Mouse (Mus musculus) stomach, postnatal 0 days (tissue): Measurements from ENCODE around the gene Galnt14. TPM values are rescaled to one million over a fixed set of nuclear protein-coding genes. Genes with fewer than 3 reads are reported as not detected.

ENCODE experiments used
- ATAC-seq: fragments of 200-750 bp; cut with Nextera tagmentation; 2 replicates; pipeline ENCODE4 v1.8.0; 2017; ENCODE audit not compliant: low FRiP score, low TSS enrichment
- DNase-seq: peaks from one replicate; pipeline ENCODE4 v3.0.0-alpha.2; 2016; ENCODE audit warnings: low spot score
- H3K27ac ChIP-seq: fragments of 300-500 bp; sonication (generic); replicated peaks from 2 replicates; pipeline ENCODE4 v1.5.1; 2014; ENCODE audit warnings: mild to moderate bottlenecking, control low read depth
- H3K27me3 ChIP-seq: fragments of 300-500 bp; sonication (generic); 2 replicates; pipeline ENCODE4 v1.6.1; 2014; ENCODE audit warnings: low read length; ENCODE audit not compliant: control insufficient read depth, insufficient read depth
- H3K36me3 ChIP-seq: fragments of 300-500 bp; sonication (generic); 2 replicates; pipeline ENCODE4 v1.6.1; 2014; ENCODE audit warnings: low read length, mixed read lengths; ENCODE audit not compliant: control insufficient read depth, insufficient read depth
- H3K4me1 ChIP-seq: fragments of 300-500 bp; sonication (generic); replicated peaks from 2 replicates; pipeline ENCODE4 v1.6.1; 2014; ENCODE audit warnings: antibody characterized with exemption; ENCODE audit not compliant: control insufficient read depth, insufficient read depth
- H3K4me2 ChIP-seq: fragments of 300-500 bp; sonication (generic); replicated peaks from 2 replicates; pipeline ENCODE4 v1.6.1; 2014; ENCODE audit warnings: low read depth, mild to moderate bottlenecking, control low read depth, moderate library complexity
- H3K4me3 ChIP-seq: fragments of 300-500 bp; sonication (generic); 2 replicates; pipeline ENCODE4 v1.5.1; 2014; ENCODE audit warnings: low read depth, low read length, control low read depth
- H3K9ac ChIP-seq: fragments of 300-500 bp; sonication (generic); 2 replicates; pipeline ENCODE4 v1.6.1; 2014; ENCODE audit warnings: mild to moderate bottlenecking, low read length, control low read depth, mixed read lengths
- H3K9me3 ChIP-seq: fragments of 300-500 bp; sonication (generic); 2 replicates; pipeline ENCODE4 v1.6.1; 2016; ENCODE audit warnings: low read length; ENCODE audit not compliant: control insufficient read depth
- CTCF ChIP-seq: IDR thresholded peaks from 2 replicates; pipeline ENCODE4 v1.5.1; 2016; ENCODE audit warnings: antibody characterized with exemption, low read depth, mild to moderate bottlenecking, moderate library complexity
- EP300 ChIP-seq: optimal IDR thresholded peaks from 2 replicates; pipeline ENCODE3; 2016; ENCODE audit warnings: antibody characterized with exemption
- WGBS: fragments of 180-500 bp; shearing (Covaris S2); extraction: QIAGEN DNeasy Blood & Tissue Kit; methylation state at CpG from one replicate; pipeline ENCODE4 v1.1.7; 2014; 5-methylcytosine and 5-hydroxymethylcytosine counted together
- polyA plus RNA-seq: library from polyadenylated mRNA; unstranded; fragments of >200 nt; fragmentation: Nextera tagmentation; extraction: Ambion mirVana; gene quantifications from 2 replicates; pipeline ENCODE4 v1.2.1, GENCODE M21; 2015

Galnt14 gene
- polyA plus RNA-seq, 1 experiment from 2014 or later: 0.07 TPM

GRCm38 (mm10) chr17:73684746-73685145, 25.5 kb downstream of the Galnt14 start:
- H3K4me3 ChIP-seq: no peak overlapping the region
- H3K4me2 ChIP-seq: no peak overlapping the region
- no peak overlapping the region for H3K9ac ChIP-seq
- no peaks in the 10 kb centered on the region for H3K36me3 ChIP-seq
- H3K9me3 ChIP-seq: no peaks in the 10 kb centered on the region
- H3K27me3 ChIP-seq: no peaks in the 10 kb centered on the region
- no peak overlapping the region for H3K27ac ChIP-seq
- no peaks in the 10 kb centered on the region for H3K4me1 ChIP-seq
- ATAC-seq: no peak
- DNase-seq: no peak
- TF ChIP-seq CTCF (no peak), EP300 (no peak)
- 66% methylated on average over 5 of the region's 5 CpGs for WGBS

DNA sequence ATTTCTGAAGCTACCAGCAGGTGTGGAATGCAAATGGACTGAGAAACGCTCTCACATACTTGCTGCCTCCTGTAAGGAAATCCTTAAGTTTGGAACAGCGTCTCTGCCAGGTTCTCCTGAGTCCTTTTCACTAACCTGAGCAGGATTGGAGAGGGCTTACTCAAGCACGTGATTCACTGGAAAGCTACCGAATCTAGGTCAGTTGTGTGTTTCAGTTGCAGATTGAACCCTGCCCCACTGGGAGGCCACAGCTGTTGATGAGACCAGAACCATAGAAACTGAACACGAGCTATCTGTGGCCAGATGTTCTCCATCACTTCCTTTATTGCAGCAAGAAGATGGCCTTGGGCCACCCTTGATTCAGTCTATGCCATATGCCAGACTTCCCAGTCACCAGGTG, 38.3 kb downstream of the Galnt14 start:
- ATAC-seq: no peak
- 67% methylated on average over 5 of the region's 5 CpGs for WGBS
- Histone ChIP-seq H3K27ac (no peak overlapping the region), H3K4me1 (no peaks in the 10 kb centered on the region), H3K36me3 (no peaks in the 10 kb centered on the region), H3K9ac (no peak overlapping the region), H3K27me3 (no peaks in the 10 kb centered on the region), H3K4me3 (no peak overlapping the region), H3K4me2 (no peak overlapping the region), H3K9me3 (no peaks in the 10 kb centered on the region)
- no peak for DNase-seq
- no peak for TF ChIP-seq CTCF

DNA sequence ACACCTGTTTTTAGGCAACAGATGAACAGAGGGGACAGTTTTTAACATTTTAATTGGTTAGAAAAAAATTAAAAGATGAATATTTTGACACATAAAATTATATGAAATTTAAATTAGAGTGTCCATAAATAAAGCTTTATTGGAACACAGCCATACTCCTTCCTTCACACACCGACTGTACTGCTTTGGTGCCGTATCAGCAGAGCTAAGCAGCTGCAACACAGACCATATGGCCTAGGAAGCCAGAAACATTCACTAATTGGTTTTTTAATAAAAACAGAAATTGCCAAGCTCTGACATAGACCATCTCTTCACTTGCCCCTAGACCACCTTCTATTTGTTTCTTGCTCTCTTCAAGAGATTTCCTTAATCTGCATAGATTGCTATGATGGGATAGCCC, 40.2 kb downstream of the Galnt14 start:
- Histone ChIP-seq H3K4me2 (no peak overlapping the region), H3K36me3 (no peaks in the 10 kb centered on the region), H3K9ac (no peak overlapping the region), H3K9me3 (no peaks in the 10 kb centered on the region), H3K27me3 (no peaks in the 10 kb centered on the region), H3K4me1 (no peaks in the 10 kb centered on the region), H3K27ac (no peak overlapping the region), H3K4me3 (no peak overlapping the region)
- TF ChIP-seq EP300 (no peak), CTCF (no peak)
- ATAC-seq (no peak), DNase-seq (no peak)
- 68% methylated on average over 2 of the region's 2 CpGs for WGBS

- H3K27ac ChIP-seq: no peak overlapping the region
- H3K4me3 ChIP-seq: no peak overlapping the region
- WGBS: 73% methylated on average over 1 of the region's 1 CpGs
- no peak for TF ChIP-seq CTCF
- TF ChIP-seq EP300: no peak
- no peaks in the 10 kb centered on the region for H3K27me3 ChIP-seq
- no peaks in the 10 kb centered on the region for H3K4me1 ChIP-seq
- DNase-seq: no peak
- no peak overlapping the region for H3K9ac ChIP-seq
- no peaks in the 10 kb centered on the region for H3K9me3 ChIP-seq
- no peak overlapping the region for H3K4me2 ChIP-seq
- no peak for ATAC-seq
- H3K36me3 ChIP-seq: no peaks in the 10 kb centered on the region
Measured at GRCm38 (mm10) chr17:73668996-73669395, 41.3 kb downstream of the Galnt14 start.

DNA sequence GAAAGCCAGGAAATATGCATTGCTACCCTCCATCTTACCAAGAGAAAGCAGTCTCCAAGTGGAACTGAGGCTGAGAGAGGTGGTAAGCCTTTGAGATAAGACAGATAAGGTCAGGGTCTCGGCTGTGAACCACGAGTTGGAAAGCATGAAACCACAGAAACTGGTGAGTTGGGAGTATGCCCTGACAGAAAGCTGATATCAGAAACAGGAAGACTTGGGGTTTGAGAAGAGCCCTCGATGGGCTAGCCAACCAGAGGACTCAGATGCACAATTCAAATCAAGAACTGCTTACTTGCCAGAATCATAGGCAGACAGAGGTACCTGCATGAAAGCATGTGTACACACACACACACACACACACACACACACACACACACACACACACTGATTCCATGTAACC, 47.0 kb downstream of the Galnt14 start:
- no peak for TF ChIP-seq CTCF
- TF ChIP-seq EP300: no peak
- WGBS: 63% methylated on average over 3 of the region's 3 CpGs
- DNase-seq (no peak), ATAC-seq (no peak)
- H3K9ac ChIP-seq: no peak overlapping the region
- H3K4me2 ChIP-seq: no peak overlapping the region
- H3K27me3 ChIP-seq: no peaks in the 10 kb centered on the region
- no peaks in the 10 kb centered on the region for H3K9me3 ChIP-seq
- no peak overlapping the region for H3K4me3 ChIP-seq
- no peaks in the 10 kb centered on the region for H3K4me1 ChIP-seq
- H3K36me3 ChIP-seq: no peaks in the 10 kb centered on the region
- no peak overlapping the region for H3K27ac ChIP-seq

DNA sequence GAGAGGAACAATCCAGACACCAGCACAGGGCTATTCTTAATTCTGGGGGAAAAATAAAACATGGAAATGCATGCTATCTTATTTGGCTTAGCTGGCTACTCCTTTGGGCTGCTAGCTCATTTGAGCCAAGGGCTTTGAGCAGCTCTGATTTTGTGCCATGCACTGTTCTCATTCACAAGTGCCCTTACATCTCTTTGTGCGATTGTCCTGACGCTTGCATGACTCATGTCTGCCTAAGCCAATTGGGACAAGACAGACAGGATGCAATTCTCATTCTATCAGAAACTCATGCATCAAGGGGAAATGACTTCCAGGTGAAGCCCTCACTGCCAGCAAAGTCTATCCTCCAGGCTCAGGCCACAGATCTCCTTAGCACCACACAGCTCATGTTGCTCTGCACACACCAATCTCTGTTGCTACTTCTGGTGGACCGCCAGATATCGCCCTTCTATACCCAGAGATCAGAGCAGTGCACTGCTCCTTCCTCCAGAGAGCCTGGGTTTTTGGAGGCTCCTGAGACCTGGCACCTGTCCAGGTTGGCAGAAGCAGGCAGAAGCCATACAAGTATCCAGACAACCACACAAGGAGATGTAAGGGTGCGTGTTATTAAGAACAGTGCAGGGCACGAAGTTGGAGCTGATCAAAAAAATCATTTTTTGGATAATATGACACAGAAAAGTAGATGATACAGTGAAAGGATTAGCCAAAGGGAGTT, 51.4 kb downstream of the Galnt14 start:
- H3K4me3 ChIP-seq: no peak overlapping the region
- no peaks in the 10 kb centered on the region for H3K4me1 ChIP-seq
- ATAC-seq (no peak), DNase-seq (no peak)
- no peaks in the 10 kb centered on the region for H3K27me3 ChIP-seq
- no peak overlapping the region for H3K4me2 ChIP-seq
- H3K9me3 ChIP-seq: no peaks in the 10 kb centered on the region
- 80% methylated on average over 6 of the region's 6 CpGs for WGBS
- H3K27ac ChIP-seq: no peak overlapping the region
- TF ChIP-seq EP300 (no peak), CTCF (no peak)
- H3K36me3 ChIP-seq: no peaks in the 10 kb centered on the region
- no peak overlapping the region for H3K9ac ChIP-seq
